Mouse (Mus musculus) gastrocnemius, postnatal 4 days (tissue): ENCODE data around the gene Cish. TPM values are rescaled to one million over a fixed set of nuclear protein-coding genes. Genes with fewer than 3 reads are reported as not detected.

Source experiments
- DNase-seq, 2 experiments: peaks; one replicate each; pipeline ENCODE4 v3.0.0; 2021 to 2022; ENCODE audit warnings: low spot score in 2 of 2, mixed read lengths in 2 of 2
- total RNA-seq, 2 experiments: library from RNA; stranded (reverse); gene quantifications; 2 replicates each; pipeline ENCODE4 v1.2.3; 2021

The Cish gene
- total RNA-seq, 2 experiments from 2014 or later, result 17.3 to 21.7 TPM

DNA sequence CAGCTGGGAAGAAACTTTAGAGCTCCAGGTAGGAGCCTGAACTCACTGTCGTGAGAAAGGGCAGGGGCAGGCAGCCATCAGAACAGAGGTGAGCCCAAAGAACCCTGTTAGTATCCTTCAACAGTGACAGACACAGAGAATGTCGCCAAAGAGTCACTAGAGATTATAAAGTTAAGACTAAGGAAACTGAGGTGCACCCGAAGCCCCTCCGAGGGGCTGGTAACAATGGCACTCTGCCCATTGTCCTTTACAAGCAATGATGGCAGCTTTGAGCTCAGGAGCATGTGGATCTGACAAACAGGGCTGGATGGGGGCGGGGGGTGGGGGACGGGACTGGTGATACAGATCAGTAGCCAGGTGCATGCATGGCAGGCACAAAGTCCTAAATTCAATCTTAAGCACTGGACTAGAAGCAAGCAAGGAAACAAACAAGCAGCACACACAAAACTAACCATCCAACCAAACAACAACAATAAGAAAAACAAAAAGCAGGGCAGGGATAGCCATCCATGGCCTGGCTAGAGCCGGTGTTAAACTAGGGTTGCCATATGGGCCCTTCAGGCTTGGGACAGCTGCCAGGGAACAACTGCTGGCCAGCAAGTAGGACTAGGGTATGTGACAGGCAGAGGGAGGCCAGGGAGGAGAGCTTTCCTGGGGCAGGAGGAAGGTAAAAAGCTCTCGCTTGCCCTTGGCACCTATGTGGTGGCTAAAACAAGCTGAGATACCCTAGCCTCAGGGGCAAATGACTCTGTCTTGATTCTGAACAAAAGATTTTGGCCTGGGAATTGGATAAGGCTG lies 47.5 kb downstream of the Cish start:
- no peak for DNase-seq

DNA sequence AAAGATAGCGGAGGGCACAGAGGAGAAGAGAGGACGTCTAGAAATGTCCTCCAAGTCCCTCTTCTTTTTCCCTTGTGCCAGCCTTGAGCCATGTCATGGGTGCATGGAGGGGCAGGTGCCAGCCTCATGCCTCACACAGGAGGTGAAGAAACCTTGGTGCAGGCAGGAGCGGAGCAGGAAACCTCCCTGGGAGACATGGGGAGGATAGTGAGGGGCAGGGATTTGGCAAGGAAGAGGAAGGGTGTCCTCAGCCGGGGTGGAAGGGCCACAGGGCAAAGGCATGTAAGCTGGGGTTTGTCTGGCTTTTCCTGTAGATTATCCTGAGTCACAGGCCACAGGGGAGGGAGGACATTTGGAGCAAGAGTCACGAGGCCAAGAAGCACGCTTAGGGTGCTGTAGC lies 48.2 kb downstream of the Cish start:
- DNase-seq, result no peak

DNA sequence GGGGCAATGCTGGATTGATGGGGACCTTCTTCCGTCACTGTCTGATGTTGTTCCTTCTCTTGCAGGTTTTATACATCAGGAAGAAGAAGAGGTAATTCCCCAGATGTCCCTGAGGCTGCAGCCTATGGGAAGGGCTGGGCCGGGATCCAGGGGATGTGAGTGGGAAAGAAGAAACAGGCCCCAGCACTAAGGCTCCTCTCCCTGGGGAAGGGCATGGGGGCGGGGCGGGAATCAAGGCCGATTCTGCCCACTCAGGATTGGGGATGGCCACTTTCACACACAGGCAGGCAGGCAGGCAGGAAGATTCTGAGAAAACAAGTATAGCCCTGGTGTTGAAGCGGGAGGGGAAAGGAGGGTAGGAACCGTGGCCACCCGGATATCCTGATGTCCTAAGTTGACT lies 50.3 kb downstream of the Cish start:
- DNase-seq, result no peak

DNA sequence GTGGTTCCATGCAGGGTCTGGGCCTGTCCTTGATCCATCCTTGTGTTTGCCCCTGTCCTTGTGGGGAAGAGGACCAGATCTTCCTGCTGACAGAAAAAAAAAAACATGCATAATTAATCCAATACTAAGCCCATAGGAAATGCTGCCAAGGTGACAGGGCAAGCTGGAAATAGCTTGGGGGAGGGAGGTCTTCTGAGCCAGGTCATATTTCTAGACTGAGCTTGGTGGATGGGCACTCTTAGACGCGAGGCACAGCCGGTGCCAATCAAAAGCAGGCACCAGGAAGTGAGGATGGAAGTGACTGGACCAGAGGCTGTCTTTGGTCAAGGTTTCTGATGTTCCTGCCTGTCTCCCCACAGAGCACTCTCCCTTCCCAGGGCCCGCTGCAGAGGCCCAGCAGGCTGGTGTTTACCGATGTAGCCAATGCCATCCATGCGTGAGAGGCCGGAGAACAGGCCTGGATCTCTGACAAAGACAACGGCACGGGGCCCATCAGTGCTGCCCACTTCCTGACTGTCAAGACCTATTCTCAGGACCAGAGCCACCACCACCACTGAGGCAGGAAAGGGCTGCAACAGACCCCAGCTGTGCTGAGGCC lies 51.9 kb downstream of the Cish start:
- no peak for DNase-seq

DNA sequence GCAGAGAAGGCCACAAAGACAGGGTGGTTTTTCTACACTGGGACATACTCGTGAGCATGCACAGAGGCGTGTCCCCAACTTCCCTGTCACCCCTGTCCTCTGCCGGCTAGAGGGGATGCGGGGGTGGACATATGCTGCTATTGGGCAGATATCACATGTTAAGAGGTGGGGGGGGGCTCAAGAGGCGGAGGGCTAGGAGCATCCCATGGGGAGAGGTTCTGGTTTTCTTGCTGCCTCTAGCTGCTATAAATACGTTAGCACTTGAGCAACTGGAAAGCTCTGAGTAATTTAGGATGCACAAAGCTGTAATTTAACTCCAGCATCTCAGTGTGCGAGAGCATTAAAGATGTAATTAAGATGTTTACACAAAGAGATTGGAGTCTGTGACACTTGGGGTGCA lies 53.5 kb downstream of the Cish start:
- no peak for DNase-seq

Other genes with a start within 250 kb of the Cish start
- gene Dock3, start 64.1 kb upstream of the Cish start, total RNA-seq, result under 1 TPM; 0.25 to 0.41 TPM
- 10 to 100 TPM; 19.7 to 22.8 TPM for gene Mapkapk3, start 6.1 kb upstream of the Cish start, total RNA-seq
- gene Hemk1, start 42.3 kb downstream of the Cish start, total RNA-seq, result 10 to 100 TPM; 14.0 to 14.5 TPM
- 10 to 100 TPM; 16.9 to 18.1 TPM for gene 6430571L13Rik, start 44.6 kb downstream of the Cish start, total RNA-seq
- 1 to 10 TPM; 2.6 to 2.7 TPM for gene Cacna2d2, start 103.6 kb downstream of the Cish start, total RNA-seq
- gene Tmem115, start 237.9 kb downstream of the Cish start, total RNA-seq, result 10 to 100 TPM; 27.9 to 30.4 TPM
- 1 to 10 TPM; 4.6 to 5.9 TPM for gene Cyb561d2, start 246.2 kb downstream of the Cish start, total RNA-seq
- gene Nprl2, start 246.2 kb downstream of the Cish start, total RNA-seq, result 10 to 100 TPM; 10.0 to 12.7 TPM